Mouse (Mus musculus): ENCODE results near the gene Mier2.

Gene Mier2

GRCm38 (mm10) chr10:79574796-79575195 lies 19.8 kb upstream of the Mier2 start:
- DNase-seq (ENCODE audit: low read depth), result no peak

- DNase-seq (ENCODE audit: low read depth), result no peak
These were observed 19.4 kb upstream of the Mier2 start for GRCm38 (mm10) chr10:79574350-79574749.

DNA sequence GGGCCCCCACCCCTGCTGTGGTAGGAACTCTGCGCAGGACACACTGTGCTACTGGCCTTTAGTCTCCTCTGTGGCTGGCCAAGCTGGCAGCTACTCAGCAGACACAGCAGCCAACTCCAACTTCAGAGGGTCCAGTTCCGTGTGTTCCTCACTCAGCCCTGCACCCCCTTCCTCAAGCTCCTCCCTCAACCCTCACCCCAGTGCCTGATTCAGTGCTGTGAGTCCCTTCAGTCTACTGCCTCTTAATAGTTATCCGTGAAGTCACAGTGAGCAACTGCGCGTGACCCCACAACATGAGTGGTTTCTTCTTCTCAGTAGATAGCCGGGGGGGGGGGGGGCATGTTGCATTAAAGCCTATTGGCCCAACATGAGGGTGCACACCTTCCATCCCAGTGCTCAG lies 18.6 kb upstream of the Mier2 start:
- DNase-seq (ENCODE audit: low read depth), result no peak

- no peak for DNase-seq (ENCODE audit: low read depth)
These were observed 16.3 kb upstream of the Mier2 start for GRCm38 (mm10) chr10:79571314-79571713.

GRCm38 (mm10) chr10:79569921-79570320 lies 14.9 kb upstream of the Mier2 start:
- no peak for DNase-seq (ENCODE audit: low read depth)

DNA sequence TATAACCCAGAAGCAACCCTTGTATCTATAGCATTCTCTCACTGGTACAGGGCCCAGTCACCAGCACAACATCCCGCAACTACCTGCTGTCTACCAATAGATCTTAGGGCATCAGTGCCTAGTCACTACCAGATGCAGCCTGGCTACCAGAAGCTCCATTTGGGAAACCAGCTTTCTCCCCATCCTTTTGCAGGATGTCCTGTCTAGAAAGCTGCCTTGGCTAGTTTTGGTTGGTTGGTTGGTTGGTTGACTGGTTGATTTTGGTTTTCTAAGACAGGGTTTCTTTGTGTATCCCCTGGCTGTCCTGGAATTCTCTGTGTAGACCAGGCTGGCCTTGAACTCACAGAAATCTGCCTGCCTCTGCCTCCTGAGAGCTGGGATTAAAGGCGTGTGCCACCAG lies 4.7 kb upstream of the Mier2 start:
- no peak for DNase-seq (ENCODE audit: low read depth)

GRCm38 (mm10) chr10:79557496-79557895 lies 2.5 kb upstream of the Mier2 start:
- DNase-seq (ENCODE audit: low read depth), result no peak

GRCm38 (mm10) chr10:79556951-79557350 lies 2.0 kb upstream of the Mier2 start:
- no peak for DNase-seq (ENCODE audit: low read depth)

GRCm38 (mm10) chr10:79555238-79555724 lies 282 bp upstream of the Mier2 start:
- DNase-seq (ENCODE audit: low read depth), result no peak

DNA sequence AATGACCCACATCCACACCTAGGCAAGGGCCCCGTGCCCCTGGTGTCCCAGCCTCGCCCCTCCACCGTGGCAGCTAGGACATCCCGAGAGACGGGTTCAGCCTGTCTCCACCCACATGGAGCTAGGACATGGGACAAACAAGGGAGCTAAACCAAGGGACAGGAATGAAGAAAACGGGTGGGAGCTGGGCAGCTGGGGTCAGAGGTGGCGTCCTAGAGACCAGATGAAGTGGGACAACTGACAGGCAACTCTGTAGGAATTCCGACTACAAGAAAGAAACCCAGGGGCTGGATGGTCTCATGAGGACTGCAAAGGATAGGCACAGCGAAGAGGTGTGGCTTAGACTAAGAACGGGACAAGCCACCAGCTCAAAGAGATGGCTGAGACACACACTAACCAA lies 1.3 kb downstream of the Mier2 start:
- no peak for DNase-seq (ENCODE audit: low read depth)

GRCm38 (mm10) chr10:79553176-79553575 lies 1.8 kb downstream of the Mier2 start:
- no peak for DNase-seq (ENCODE audit: low read depth)

GRCm38 (mm10) chr10:79552531-79552930 lies 2.5 kb downstream of the Mier2 start:
- DNase-seq (ENCODE audit: low read depth), result no peak

DNA sequence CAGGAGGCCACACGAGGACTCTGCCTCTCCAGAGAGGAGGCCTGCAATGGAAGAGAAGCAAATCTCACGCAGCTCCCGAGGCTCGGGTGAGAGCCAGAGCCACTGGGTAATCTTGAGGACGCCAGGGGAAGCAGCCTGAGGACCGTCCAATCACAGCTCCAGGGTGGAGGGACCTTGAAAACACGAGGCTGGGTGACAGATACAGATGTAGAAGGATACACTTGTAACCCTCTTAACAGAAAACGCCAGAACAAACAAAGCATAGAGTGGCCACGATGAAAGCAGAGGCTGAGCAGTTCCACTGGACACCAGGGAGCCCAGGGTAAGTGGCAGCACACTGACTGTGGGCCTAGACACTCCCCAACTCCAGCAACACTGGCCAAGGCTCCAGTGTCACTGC lies 4.6 kb downstream of the Mier2 start:
- no peak for DNase-seq (ENCODE audit: low read depth)

GRCm38 (mm10) chr10:79548971-79549723 lies 5.9 kb downstream of the Mier2 start:
- no peak for DNase-seq (ENCODE audit: low read depth)

GRCm38 (mm10) chr10:79548546-79548945 lies 6.5 kb downstream of the Mier2 start:
- no peak for DNase-seq (ENCODE audit: low read depth)

- DNase-seq (ENCODE audit: low read depth), result no peak
These were observed 7.8 kb downstream of the Mier2 start for GRCm38 (mm10) chr10:79547148-79547675.

DNA sequence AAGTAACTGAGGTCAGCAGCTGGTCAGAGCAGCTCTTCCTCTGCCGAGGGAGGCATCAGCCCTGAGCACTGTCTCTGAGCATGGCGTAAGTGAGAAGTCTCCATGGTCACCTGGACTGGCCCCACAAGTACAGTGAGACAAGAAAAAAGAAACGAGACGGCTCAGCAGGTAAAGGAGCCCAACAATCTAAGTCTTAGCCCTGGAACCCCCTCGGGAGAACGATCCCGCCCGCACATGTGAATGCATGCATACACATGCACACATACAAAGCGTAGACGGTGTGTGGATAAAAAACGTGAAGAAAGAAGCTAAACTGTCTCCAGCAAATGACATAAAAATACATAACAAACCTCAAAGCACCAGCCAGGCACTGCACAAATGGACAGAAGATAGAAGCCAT lies 8.5 kb downstream of the Mier2 start:
- DNase-seq (ENCODE audit: low read depth), result no peak

DNA sequence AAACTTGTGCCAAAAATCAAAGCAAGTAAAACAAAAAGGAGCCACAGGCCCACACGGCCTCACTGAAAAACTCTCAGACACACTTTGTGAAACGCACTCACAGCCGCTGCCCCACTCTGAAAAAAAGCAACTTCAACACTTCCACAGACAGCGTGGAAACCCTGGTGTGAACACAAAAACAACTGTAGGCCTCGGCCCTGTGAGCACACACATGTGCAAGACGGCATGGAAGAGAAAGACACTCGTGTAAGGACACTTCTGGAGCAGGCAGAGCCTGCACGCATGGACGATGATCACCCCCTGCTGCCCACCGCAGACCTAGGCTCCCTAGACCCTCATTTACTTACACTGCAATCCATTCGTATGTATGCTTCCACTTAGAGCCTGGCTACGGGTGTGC lies 9.1 kb downstream of the Mier2 start:
- no peak for DNase-seq (ENCODE audit: low read depth)

GRCm38 (mm10) chr10:79544631-79545030 lies 10.4 kb downstream of the Mier2 start:
- DNase-seq (ENCODE audit: low read depth), result no peak

DNA sequence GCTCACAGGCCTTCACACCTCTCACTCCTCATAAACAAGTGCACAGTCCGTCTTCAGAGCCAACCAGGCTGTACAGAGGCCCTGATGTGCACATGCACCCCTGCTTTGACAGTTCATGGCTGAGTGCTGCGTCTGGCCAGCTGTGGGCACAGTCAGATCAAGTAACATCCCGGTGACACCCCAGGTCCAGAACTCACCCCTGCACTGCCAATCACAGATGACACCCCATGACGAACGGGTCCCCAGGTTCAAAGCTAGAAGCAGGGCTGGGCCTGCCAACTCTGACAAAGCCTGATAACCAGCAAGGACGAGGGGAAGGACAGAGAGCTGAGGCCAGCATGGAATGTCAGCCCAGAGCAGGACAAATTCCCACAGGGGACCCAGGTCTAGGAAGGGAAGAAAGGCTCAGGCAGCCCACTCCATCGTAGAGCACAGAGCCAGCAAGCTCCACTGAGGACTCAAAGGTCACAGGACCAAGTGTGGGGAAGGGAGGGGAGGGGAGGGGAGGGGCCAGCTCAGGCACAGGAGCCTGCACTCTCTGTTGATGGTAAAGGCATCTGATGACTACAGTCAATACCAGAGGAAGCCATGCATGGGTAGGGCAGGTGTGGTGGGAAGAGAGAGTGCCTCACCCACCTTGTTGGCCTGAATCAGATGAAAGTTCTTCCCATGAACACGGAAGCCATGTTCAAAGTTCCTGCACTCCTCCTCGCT lies 11.0 kb downstream of the Mier2 start:
- DNase-seq (ENCODE audit: low read depth), result no peak

DNA sequence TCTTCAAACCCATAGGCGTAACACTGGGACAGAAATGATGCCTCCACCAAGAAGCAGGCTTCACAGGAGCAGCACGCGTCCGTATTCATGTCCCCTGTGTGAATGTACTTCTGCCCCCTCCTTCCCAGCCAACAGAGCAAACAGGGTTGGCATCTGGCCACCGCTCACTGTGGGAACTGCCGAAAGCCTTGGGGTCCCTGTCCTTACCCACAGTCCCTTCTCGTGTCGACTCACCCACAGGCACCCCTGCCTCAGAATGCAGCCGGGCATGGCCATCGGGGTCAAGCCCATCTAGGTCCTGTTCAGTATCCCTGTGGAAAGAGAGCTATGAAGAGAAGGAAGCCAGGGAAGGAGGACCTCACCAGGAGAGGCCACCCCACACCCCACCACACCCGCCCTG lies 12.8 kb downstream of the Mier2 start:
- DNase-seq (ENCODE audit: low read depth), result no peak

DNA sequence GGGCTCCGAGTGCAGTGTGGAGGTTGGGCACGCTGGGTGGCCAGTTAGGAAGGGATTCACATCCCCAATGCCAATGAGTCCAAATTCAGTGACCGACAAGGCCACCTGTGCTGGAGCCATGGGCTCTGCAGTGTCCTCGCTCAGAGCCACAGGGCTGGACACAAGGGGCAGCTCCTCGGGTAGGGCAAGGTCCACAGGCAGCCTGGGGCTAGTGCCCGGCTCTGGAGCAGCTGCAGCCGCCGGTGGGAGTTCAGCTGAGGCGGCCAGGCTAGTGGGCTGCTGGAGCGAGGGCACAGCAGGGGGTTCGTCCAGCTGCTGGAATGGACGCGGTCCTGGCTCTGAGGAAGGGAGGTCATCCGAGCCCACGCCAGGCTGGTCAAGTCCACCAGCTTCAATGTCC lies 13.5 kb downstream of the Mier2 start:
- no peak for DNase-seq (ENCODE audit: low read depth)

DNA sequence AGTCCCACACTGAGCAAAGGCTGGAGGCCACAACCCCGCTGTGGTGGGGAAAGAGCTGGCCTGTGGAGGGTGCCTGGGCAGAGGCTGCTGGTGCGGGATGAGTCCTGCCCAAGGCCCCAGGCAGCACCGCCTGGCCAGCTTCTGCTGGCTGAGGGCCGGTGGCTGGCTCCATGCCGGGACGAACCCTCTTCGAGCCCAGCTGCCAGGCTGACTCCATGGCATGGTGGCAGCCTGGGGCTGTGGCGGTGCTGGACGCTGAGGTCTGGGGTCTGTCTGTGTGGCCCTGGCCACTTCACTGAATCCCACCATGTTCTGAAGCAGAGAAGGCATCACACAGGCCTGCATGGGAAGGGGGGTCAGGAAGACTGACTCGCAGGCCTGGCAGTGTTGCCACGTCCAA lies 14.3 kb downstream of the Mier2 start:
- DNase-seq (ENCODE audit: low read depth), result no peak
